Mouse (Mus musculus) cerebellum, adult 2 months (tissue): ENCODE results near the gene Gm20708.

Experiments used
- CTCF ChIP-seq: fragments of 200-500 bp; IDR thresholded peaks from 2 replicates; pipeline ENCODE4 v1.5.1; 2011; ENCODE audit warnings: low read depth, mild to moderate bottlenecking, control low read depth, low read length, moderate library complexity, borderline replicate concordance; ENCODE audit not compliant: insufficient read depth
- POLR2A ChIP-seq: fragments of 200-500 bp; IDR thresholded peaks from 2 replicates; pipeline ENCODE4 v1.6.1; 2011; ENCODE audit warnings: low read length, control low read depth, borderline replicate concordance; ENCODE audit not compliant: insufficient read depth

- TF ChIP-seq POLR2A (no peak), CTCF (no peak)
Observed at GRCm38 (mm10) chr11:117854241-117854640, 44.8 kb downstream of the Gm20708 start.
